Mouse (Mus musculus) small intestine, adult 2 months (tissue): Measurements from ENCODE around the gene Scamp4.

ENCODE experiments used
- CTCF ChIP-seq: fragments of 200-500 bp; IDR thresholded peaks from 2 replicates; pipeline ENCODE4 v1.5.1; 2012; ENCODE audit warnings: low read depth, mild to moderate bottlenecking, control low read depth, inconsistent platforms, low read length, moderate library complexity, mixed read lengths; ENCODE audit not compliant: insufficient replicate concordance, insufficient read length; ENCODE audit errors: extremely low read depth
- POLR2A ChIP-seq: fragments of 200-500 bp; IDR thresholded peaks from 2 replicates; pipeline ENCODE4 v1.6.1; 2012; ENCODE audit warnings: low read depth, mild to moderate bottlenecking, control low read depth, inconsistent platforms, low read length, moderate library complexity

DNA sequence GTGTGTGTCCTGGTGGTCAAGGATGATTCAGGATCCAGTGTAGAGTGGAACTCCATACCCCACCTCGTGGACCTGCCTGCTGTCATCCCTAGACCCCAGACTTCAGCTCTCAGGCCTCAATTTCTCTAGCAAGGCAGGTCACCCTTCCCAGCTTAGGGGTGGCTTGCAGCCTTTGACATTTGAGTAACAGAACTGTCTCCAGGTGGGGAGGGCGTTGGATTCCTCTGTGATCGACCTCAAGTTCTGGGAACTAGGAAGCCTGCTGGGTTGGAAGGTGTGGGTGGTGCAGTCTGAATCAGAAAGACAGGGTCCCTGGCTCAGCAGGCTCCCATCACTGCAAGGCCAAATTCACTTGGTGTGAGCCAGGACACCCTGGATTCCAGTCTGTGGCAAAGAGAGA lies 27.8 kb upstream of the Scamp4 start:
- TF ChIP-seq CTCF = no peak
- no peak for TF ChIP-seq POLR2A
